Mouse (Mus musculus) ovary, postnatal 10 days (tissue): ENCODE data around the gene Taok1.

Experiments
- DNase-seq: peaks from one replicate; pipeline ENCODE4 v3.0.0; 2022; ENCODE audit warnings: low spot score

Taok1 gene

DNA sequence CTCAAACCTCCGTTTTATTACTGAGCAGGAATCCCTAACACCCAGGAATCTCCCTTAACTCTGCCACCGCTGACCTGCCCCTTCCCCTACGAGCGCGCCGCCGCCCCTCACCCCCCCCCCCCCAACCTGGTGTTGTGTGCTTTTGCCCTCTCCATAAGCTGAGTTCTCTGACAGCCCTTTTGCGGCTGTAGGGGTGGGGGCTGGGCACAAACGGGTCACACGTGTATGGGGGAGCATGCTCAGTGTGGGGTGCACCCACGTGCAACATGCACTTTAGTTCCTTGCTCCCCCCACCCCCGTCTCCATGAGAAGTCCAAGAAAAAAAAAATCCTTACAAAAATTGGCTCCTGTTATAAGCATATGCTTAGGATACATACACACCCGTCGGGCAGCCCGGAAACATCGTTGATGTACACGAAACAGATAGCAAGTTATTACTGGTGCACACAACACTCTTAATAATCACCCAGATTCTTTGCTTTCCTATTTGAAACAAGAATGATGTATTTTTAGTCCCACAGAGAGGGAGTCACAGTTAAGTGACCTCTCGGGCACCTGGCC is 115.2 kb downstream of the Taok1 start:
- DNase-seq = no peak

GRCm38 (mm10) chr11:77491502-77492291 is 115.9 kb downstream of the Taok1 start:
- no peak for DNase-seq

GRCm38 (mm10) chr11:77491123-77491501 is 116.5 kb downstream of the Taok1 start:
- DNase-seq = peak; percentile 86

DNA sequence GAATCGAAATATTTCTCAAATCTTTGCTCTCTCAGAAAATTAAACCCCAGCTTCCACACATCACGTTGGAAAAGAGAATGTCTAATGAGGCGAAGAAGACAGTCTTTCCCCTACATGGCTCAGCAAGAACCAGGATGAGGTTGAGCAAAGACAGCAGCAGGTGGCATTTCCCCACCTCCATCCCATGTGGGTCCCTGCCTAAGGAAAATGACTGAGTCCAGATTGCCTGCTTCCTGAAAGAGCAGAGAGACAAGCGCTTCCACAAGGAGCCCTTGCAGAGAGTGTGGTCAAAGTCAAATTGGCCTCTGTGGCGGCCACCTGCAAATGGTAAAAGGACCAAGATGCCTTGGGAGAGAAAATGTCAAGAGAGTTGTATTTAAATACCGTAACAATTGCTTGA is 117.2 kb downstream of the Taok1 start:
- DNase-seq = no peak

DNA sequence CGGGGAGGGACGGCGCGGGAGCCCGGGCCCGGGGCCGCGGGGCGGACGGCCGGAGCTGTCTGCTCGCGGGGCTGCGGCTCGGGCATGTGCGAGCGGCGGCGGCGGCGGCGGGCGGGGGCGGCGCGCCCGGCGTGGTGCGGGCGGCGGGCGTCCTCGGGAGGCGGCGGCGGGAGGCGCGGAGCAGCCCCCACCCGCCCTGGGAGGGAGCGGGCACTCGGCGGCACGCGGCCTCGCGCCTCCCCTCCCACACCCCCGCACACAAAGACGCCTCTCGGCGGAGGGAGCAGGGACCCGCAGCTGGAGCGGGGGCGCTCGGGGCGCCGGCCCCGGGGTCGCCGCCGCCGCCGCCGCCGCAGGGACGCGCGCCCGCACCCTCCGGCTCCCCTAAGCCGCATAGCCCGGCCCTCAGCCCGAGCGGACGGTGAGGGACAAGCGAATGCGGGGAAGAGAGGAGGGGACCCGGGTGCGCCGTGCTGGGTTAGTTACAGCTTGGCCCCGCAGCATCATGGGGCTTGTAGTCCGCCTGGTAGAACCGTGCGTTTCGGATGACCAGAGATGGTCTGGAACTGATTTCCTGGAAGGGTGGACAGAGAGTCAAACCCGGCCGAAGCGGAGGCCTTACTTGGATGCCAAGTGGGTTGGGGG is 117.9 kb downstream of the Taok1 start, which contains the start of gene Ankrd13b:
Ankrd13b (minus strand) TSS at position 88 of the 645 bp plus-strand sequence.
- DNase-seq = no peak

GRCm38 (mm10) chr11:77488771-77489581 is 118.6 kb downstream of the Taok1 start:
- DNase-seq = no peak

GRCm38 (mm10) chr11:77486798-77487197 is 120.8 kb downstream of the Taok1 start:
- DNase-seq = no peak

DNA sequence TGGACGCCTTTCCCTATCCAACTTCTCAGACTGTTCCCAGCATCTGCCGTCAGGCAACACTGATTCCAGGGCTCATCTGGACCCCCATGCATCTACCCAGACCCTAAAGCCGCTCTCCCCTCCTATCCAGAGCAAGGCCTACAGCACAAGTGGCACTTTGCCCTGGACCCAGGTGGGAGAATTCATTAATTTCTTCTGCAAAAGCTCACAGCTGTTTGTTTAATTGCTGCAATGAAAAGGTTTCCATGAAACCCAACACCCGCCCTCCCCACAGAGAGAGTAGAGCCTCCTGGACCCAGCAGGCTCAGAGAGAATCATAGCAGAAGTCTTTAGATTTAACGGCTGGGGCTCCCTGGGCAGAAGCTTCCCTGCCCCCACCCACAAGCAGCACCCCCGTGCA is 122.4 kb downstream of the Taok1 start:
- no peak for DNase-seq

- DNase-seq = no peak
Measured at GRCm38 (mm10) chr11:77483510-77484255, 123.9 kb downstream of the Taok1 start.

DNA sequence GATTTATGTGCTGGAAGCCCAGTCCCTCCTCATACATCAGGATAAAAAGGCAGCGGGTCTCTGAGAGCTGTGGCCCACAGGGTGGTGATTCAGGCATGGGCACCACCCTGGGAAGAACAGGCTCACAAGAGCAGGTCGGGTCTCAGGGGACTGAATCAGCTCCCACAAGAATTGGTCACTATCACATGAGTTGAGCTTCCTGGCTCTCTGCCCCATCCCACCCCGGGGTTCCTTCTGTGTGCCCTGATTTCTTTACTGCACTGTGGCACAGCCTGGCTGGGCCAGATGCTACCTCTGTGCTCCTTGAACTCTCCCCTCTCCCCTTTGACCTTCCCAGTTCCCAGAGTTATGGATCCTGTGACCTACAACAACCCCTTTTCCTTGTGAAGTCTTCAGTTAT is 124.6 kb downstream of the Taok1 start:
- DNase-seq = no peak
